10 mouse cellular contexts compared by ENCODE assay signal in genomic region chr2:30262840-30263441, GRCm38 (mm10). TPM values are rescaled to one million over a fixed set of nuclear protein-coding genes. Genes with fewer than 3 reads are reported as not detected.
DNase-seq lines count a peak whose midpoint lies in the region; ATAC-seq and TF ChIP-seq lines count a peak whose summit lies in the region.
"Had no signal": no experiment of that assay in that cellular context is flagged by ENCODE, and none has a peak within 500 bp of the region (broad histone marks: within the 10 kb centered on the region; RNA-seq: fewer than 3 reads in every experiment).

No protein-coding gene starts in this region.

- no peak for TF ChIP-seq CTCF in cortical plate, adult 2 months (IDR thresholded peaks at IDR 0.05; ENCODE audit: extremely low read depth, insufficient read depth, low read length)

- no peak for TF ChIP-seq POLR2A in cortical plate, adult 2 months (IDR thresholded peaks at IDR 0.05; ENCODE audit: extremely low read depth, insufficient read depth, low read length)

- H3K27ac ChIP-seq in intestine, embryonic 15.5 days, result 0 out of 2 replicates have a peak overlapping the region, but pooled peaks have one; percentile 9
- H3K27ac ChIP-seq in intestine, embryonic 16.5 days (ENCODE audit: low read length), result no peak overlapping the region
- H3K27ac ChIP-seq in cortical plate, adult 2 months (ENCODE audit: insufficient read depth, low read length), result peak overlapping the region; percentile 13
- H3K27ac ChIP-seq in midbrain, embryonic 15.5 days, result peak overlapping the region; percentile 45; the same call in 1 of the 2 replicates

- DNase-seq in adrenal gland, postnatal 25 days, result peak; percentile 68
- DNase-seq in kidney, adult 8-10 months, result peak; percentile 78 to 83
- DNase-seq in B cell, adult 2 months, result no peak
- no peak for DNase-seq in gastrocnemius, postnatal 14 days

- H3K4me1 ChIP-seq in intestine, embryonic 15.5 days (replicated peaks), result peaks cover 33% of the 10 kb centered on the region
- peaks cover 27% of the 10 kb centered on the region for H3K4me1 ChIP-seq in intestine, embryonic 16.5 days (ENCODE audit: control insufficient read depth, insufficient read depth, low read length)
- H3K4me1 ChIP-seq in cortical plate, adult 2 months (ENCODE audit: control insufficient read depth, insufficient read depth, low read length), result peaks cover 8% of the 10 kb centered on the region
- H3K4me1 ChIP-seq in midbrain, embryonic 15.5 days, result peaks cover 21% of the 10 kb centered on the region

- peaks cover 25% of the 10 kb centered on the region for H3K36me3 ChIP-seq in intestine, embryonic 15.5 days
- peaks cover 7% of the 10 kb centered on the region; the same call in 1 of the 2 replicates for H3K36me3 ChIP-seq in intestine, embryonic 16.5 days (ENCODE audit: control insufficient read depth, insufficient read depth, low read length)
- peaks cover 35% of the 10 kb centered on the region for H3K36me3 ChIP-seq in midbrain, embryonic 15.5 days (replicated peaks)

- no peak overlapping the region for H3K9ac ChIP-seq in intestine, embryonic 15.5 days
- H3K9ac ChIP-seq in intestine, embryonic 16.5 days (ENCODE audit: low read depth, low read length), result no peak overlapping the region
- H3K9ac ChIP-seq in midbrain, embryonic 15.5 days, result no peak overlapping the region

- H3K9me3 ChIP-seq in intestine, embryonic 15.5 days, result no peaks in the 10 kb centered on the region
- H3K9me3 ChIP-seq in intestine, embryonic 16.5 days (ENCODE audit: control insufficient read depth, low read length), result no peaks in the 10 kb centered on the region
- H3K9me3 ChIP-seq in midbrain, embryonic 15.5 days, result no peaks in the 10 kb centered on the region

- H3K4me3 ChIP-seq in intestine, embryonic 15.5 days (replicated peaks), result no peak overlapping the region
- no peak overlapping the region for H3K4me3 ChIP-seq in intestine, embryonic 16.5 days (ENCODE audit: low read length)
- H3K4me3 ChIP-seq in cortical plate, adult 2 months (ENCODE audit: insufficient read depth, low read length), result no peak overlapping the region
- no peak overlapping the region for H3K4me3 ChIP-seq in midbrain, embryonic 15.5 days

- 57% methylated on average over 4 of the region's 4 CpGs for WGBS in intestine, embryonic 15.5 days
- WGBS in intestine, embryonic 16.5 days, result 45% methylated on average over 4 of the region's 4 CpGs
- 50% methylated on average over 4 of the region's 4 CpGs for WGBS in midbrain, embryonic 15.5 days

- no peak for ATAC-seq in intestine, embryonic 15.5 days
- ATAC-seq in intestine, embryonic 16.5 days, result no peak
- peak; percentile 59; the same call in 1 of the 2 replicates for ATAC-seq in midbrain, embryonic 15.5 days (replicated peaks)
- ATAC-seq: Patski had no signal

- no peak overlapping the region for H3K4me2 ChIP-seq in intestine, embryonic 15.5 days (replicated peaks)
- H3K4me2 ChIP-seq in intestine, embryonic 16.5 days (ENCODE audit: low read depth, low read length), result no peak overlapping the region
- no peak overlapping the region for H3K4me2 ChIP-seq in midbrain, embryonic 15.5 days

- intact Hi-C loops in gastrocnemius, postnatal 14 days (cut with DNase I; ENCODE audit: low total_unique reads), result no loop called here

- no peaks in the 10 kb centered on the region for H3K27me3 ChIP-seq in intestine, embryonic 15.5 days (replicated peaks)
- no peaks in the 10 kb centered on the region for H3K27me3 ChIP-seq in intestine, embryonic 16.5 days (replicated peaks; ENCODE audit: control insufficient read depth, insufficient read depth, low read length)
- no peaks in the 10 kb centered on the region for H3K27me3 ChIP-seq in midbrain, embryonic 15.5 days (replicated peaks)
- H3K27me3 ChIP-seq: Patski had no signal

RNA-seq across cellular contexts. Expression of gene Phyhd1, which starts 3.1 kb away (rescaled TPM):
- 9.8 and 11.5 TPM in 2 replicates for polyA plus RNA-seq in intestine, embryonic 15.5 days (2015; fragmentation: Nextera tagmentation; extraction: Ambion mirVana)
- 10.5 and 10.8 TPM in 2 replicates for polyA plus RNA-seq in intestine, embryonic 16.5 days (2015; fragmentation: Nextera tagmentation; extraction: Ambion mirVana)
- 9.6 and 18.1 TPM in 2 replicates for total RNA-seq in adrenal gland, postnatal 25 days (2021)
- 32.2 and 34.1 TPM in 2 replicates for polyA plus RNA-seq in cortical plate, adult 2 months (2012; rRNA removed)
- 7.0 and 7.3 TPM in 2 replicates for polyA plus RNA-seq in midbrain, embryonic 15.5 days (2015; fragmentation: Nextera tagmentation; extraction: Ambion mirVana)
- total RNA-seq in gastrocnemius, postnatal 14 days (2021), result 10 to 100 TPM; 11.0 to 14.3 TPM

RNA-seq across cellular contexts. Expression of gene Gm28038, which starts 17.9 kb away (rescaled TPM):
- polyA plus RNA-seq in intestine, embryonic 15.5 days (2015; fragmentation: Nextera tagmentation; extraction: Ambion mirVana), result not detected in 2 replicates
- not detected in 2 replicates for polyA plus RNA-seq in intestine, embryonic 16.5 days (2015; fragmentation: Nextera tagmentation; extraction: Ambion mirVana)
- total RNA-seq in adrenal gland, postnatal 25 days (2021), result not detected in 2 replicates
- not detected in 2 replicates for polyA plus RNA-seq in cortical plate, adult 2 months (2012; rRNA removed)
- polyA plus RNA-seq in midbrain, embryonic 15.5 days (2015; fragmentation: Nextera tagmentation; extraction: Ambion mirVana), result not detected in 2 replicates
- total RNA-seq in gastrocnemius, postnatal 14 days (2021), result under 1 TPM in 1 of 2 experiments, not detected in 1; 0.90 TPM
- polyA plus RNA-seq: frontal cortex, adult 2 months; Patski had no signal

RNA-seq across cellular contexts. Expression of gene Gm28035, which starts 22.6 kb away (rescaled TPM):
- polyA plus RNA-seq in intestine, embryonic 15.5 days (2015; fragmentation: Nextera tagmentation; extraction: Ambion mirVana), result 0.21 and 0.29 TPM in 2 replicates
- 0.11 and 0.24 TPM in 2 replicates for polyA plus RNA-seq in intestine, embryonic 16.5 days (2015; fragmentation: Nextera tagmentation; extraction: Ambion mirVana)
- 1.5 and 2.9 TPM in 2 replicates for total RNA-seq in adrenal gland, postnatal 25 days (2021)
- polyA plus RNA-seq in cortical plate, adult 2 months (2012; rRNA removed), result 17.7 and 18.5 TPM in 2 replicates
- 0.31 and 0.38 TPM in 2 replicates for polyA plus RNA-seq in midbrain, embryonic 15.5 days (2015; fragmentation: Nextera tagmentation; extraction: Ambion mirVana)
- 1 to 10 TPM in 1 of 2 experiments, under 1 TPM in 1; 0.59 to 1.7 TPM for total RNA-seq in gastrocnemius, postnatal 14 days (2021)

RNA-seq across cellular contexts. Expression of gene Dolk, which starts 23.2 kb away (rescaled TPM):
- polyA plus RNA-seq in intestine, embryonic 15.5 days (2015; fragmentation: Nextera tagmentation; extraction: Ambion mirVana), result 28.8 and 34.4 TPM in 2 replicates
- polyA plus RNA-seq in intestine, embryonic 16.5 days (2015; fragmentation: Nextera tagmentation; extraction: Ambion mirVana), result 38.3 and 41.2 TPM in 2 replicates
- 39.7 and 47.3 TPM in 2 replicates for total RNA-seq in adrenal gland, postnatal 25 days (2021)
- 16.7 and 16.9 TPM in 2 replicates for polyA plus RNA-seq in cortical plate, adult 2 months (2012; rRNA removed)
- polyA plus RNA-seq in midbrain, embryonic 15.5 days (2015; fragmentation: Nextera tagmentation; extraction: Ambion mirVana), result 40.7 TPM in 2 replicates
- 10 to 100 TPM; 18.8 to 18.9 TPM for total RNA-seq in gastrocnemius, postnatal 14 days (2021)

RNA-seq across cellular contexts. Expression of gene Nup188, which starts 23.3 kb away (rescaled TPM):
- polyA plus RNA-seq in intestine, embryonic 15.5 days (2015; fragmentation: Nextera tagmentation; extraction: Ambion mirVana), result 29.1 and 29.4 TPM in 2 replicates
- 23.6 and 26.6 TPM in 2 replicates for polyA plus RNA-seq in intestine, embryonic 16.5 days (2015; fragmentation: Nextera tagmentation; extraction: Ambion mirVana)
- 38.0 and 38.9 TPM in 2 replicates for total RNA-seq in adrenal gland, postnatal 25 days (2021)
- polyA plus RNA-seq in cortical plate, adult 2 months (2012; rRNA removed), result 15.7 and 16.5 TPM in 2 replicates
- polyA plus RNA-seq in midbrain, embryonic 15.5 days (2015; fragmentation: Nextera tagmentation; extraction: Ambion mirVana), result 22.6 and 22.7 TPM in 2 replicates
- 10 to 100 TPM; 10.5 to 13.1 TPM for total RNA-seq in gastrocnemius, postnatal 14 days (2021)

Comparison
In these comparisons a context has a peak if more than half of its experiments do, and no peak if none do; other contexts are left out.
1. DNase-seq: peak in adrenal gland, postnatal 25 days (single experiment) and kidney, adult 8-10 months (2 of 2); none in B cell, adult 2 months (0 of 2) and gastrocnemius, postnatal 14 days (single experiment).
2. RNA of gene Gm28035, which starts 22.6 kb away (polyA plus RNA-seq): 17.7 to 18.5 TPM in cortical plate, adult 2 months; 0.31 to 0.38 TPM in midbrain, embryonic 15.5 days, 0.21 to 0.29 TPM in intestine, embryonic 15.5 days and 0.11 to 0.24 TPM in intestine, embryonic 16.5 days; every median in the first group is over 10 times any median in the second.